Mouse (Mus musculus) thymus, adult 2 months (tissue): ENCODE measurements around the gene Ppara.

Source experiments
- CTCF ChIP-seq: fragments of 200-500 bp; IDR thresholded peaks from 2 replicates; pipeline ENCODE4 v1.5.1; 2012; ENCODE audit warnings: mild to moderate bottlenecking, control low read depth, low read length, moderate library complexity, borderline replicate concordance; ENCODE audit not compliant: control insufficient read depth, poor library complexity, insufficient read depth; ENCODE audit errors: extremely low read depth
- POLR2A ChIP-seq: fragments of 200-500 bp; IDR thresholded peaks from 2 replicates; pipeline ENCODE4 v1.6.1; 2012; ENCODE audit warnings: mild to moderate bottlenecking, low read length, control low read depth, moderate library complexity; ENCODE audit not compliant: control insufficient read depth, poor library complexity, insufficient read depth; ENCODE audit errors: extremely low read depth

DNA sequence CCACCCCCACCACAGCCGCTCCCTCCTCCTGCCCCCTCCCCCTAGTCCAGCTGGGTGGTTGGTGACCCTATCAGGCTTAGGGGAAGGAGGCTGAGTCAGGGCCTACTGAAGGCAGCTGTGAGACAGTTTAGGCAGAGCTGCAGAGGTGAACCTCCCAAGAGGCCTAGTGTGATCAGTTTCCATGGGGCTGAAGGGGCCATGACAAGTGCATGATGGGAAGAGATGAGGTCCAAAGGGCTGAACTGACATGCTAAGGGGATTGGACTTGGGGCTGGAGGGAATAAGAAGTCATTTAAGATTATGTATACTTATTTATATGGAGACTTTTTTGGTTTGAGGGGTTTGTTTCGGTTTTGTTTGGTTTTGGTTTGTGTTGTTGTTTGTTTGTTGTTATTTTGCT, 41.5 kb downstream of the Ppara start:
- TF ChIP-seq CTCF (no peak), POLR2A (no peak)
